Mouse (Mus musculus): ENCODE results near the gene Slamf8.

Gene Slamf8

GRCm38 (mm10) chr1:172590385-172590784, at the start of gene Slamf8:
Gene Slamf8 (minus strand): TSS chr1:172590568.
- peak; percentile 24 for DNase-seq (ENCODE audit: low read depth)

GRCm38 (mm10) chr1:172638781-172639180, 48.4 kb upstream of the Slamf8 start:
- no peak for DNase-seq (ENCODE audit: low read depth)

- DNase-seq (ENCODE audit: low read depth), result no peak
Observed at GRCm38 (mm10) chr1:172637801-172638200, 47.4 kb upstream of the Slamf8 start.

- no peak for DNase-seq (ENCODE audit: low read depth)
Observed at GRCm38 (mm10) chr1:172636266-172636665, 45.9 kb upstream of the Slamf8 start.

- no peak for DNase-seq (ENCODE audit: low read depth)
Observed at GRCm38 (mm10) chr1:172635258-172635657, 44.9 kb upstream of the Slamf8 start.

GRCm38 (mm10) chr1:172634136-172634535, 43.8 kb upstream of the Slamf8 start:
- no peak for DNase-seq (ENCODE audit: low read depth)

GRCm38 (mm10) chr1:172632451-172633326, 42.3 kb upstream of the Slamf8 start, which contains the start of gene Dusp23:
Gene Dusp23 (minus strand): TSS chr1:172632962.
- peak; percentile 98 for DNase-seq (ENCODE audit: low read depth)

- no peak for DNase-seq (ENCODE audit: low read depth)
Observed at GRCm38 (mm10) chr1:172631721-172632120, 41.4 kb upstream of the Slamf8 start.

- DNase-seq (ENCODE audit: low read depth), result no peak
Observed at GRCm38 (mm10) chr1:172629831-172630230, 39.5 kb upstream of the Slamf8 start.

- no peak for DNase-seq (ENCODE audit: low read depth)
Observed at GRCm38 (mm10) chr1:172626306-172626705, 35.9 kb upstream of the Slamf8 start.

- no peak for DNase-seq (ENCODE audit: low read depth)
Observed at GRCm38 (mm10) chr1:172624081-172624480, 33.7 kb upstream of the Slamf8 start.

GRCm38 (mm10) chr1:172623599-172623998, 33.2 kb upstream of the Slamf8 start:
- DNase-seq (ENCODE audit: low read depth), result no peak

GRCm38 (mm10) chr1:172619235-172619634, 28.9 kb upstream of the Slamf8 start:
- peak; percentile 15 for DNase-seq (ENCODE audit: low read depth)

- no peak for DNase-seq (ENCODE audit: low read depth)
Observed at GRCm38 (mm10) chr1:172618141-172618540, 27.8 kb upstream of the Slamf8 start.

GRCm38 (mm10) chr1:172617365-172618076, 27.2 kb upstream of the Slamf8 start:
- no peak for DNase-seq (ENCODE audit: low read depth)

GRCm38 (mm10) chr1:172616537-172617300, 26.4 kb upstream of the Slamf8 start:
- DNase-seq (ENCODE audit: low read depth), result no peak

GRCm38 (mm10) chr1:172615412-172615811, 25.0 kb upstream of the Slamf8 start:
- no peak for DNase-seq (ENCODE audit: low read depth)

GRCm38 (mm10) chr1:172614654-172615053, 24.3 kb upstream of the Slamf8 start:
- no peak for DNase-seq (ENCODE audit: low read depth)

GRCm38 (mm10) chr1:172612745-172613144, 22.4 kb upstream of the Slamf8 start:
- DNase-seq (ENCODE audit: low read depth), result peak; percentile 20

GRCm38 (mm10) chr1:172611304-172611703, 20.9 kb upstream of the Slamf8 start:
- no peak for DNase-seq (ENCODE audit: low read depth)

GRCm38 (mm10) chr1:172602326-172602725, 12.0 kb upstream of the Slamf8 start, which contains the start of gene Fcrl6:
Gene Fcrl6 (minus strand): TSS chr1:172602551.
- no peak for DNase-seq (ENCODE audit: low read depth)

GRCm38 (mm10) chr1:172594495-172594894, 4.1 kb upstream of the Slamf8 start:
- DNase-seq (ENCODE audit: low read depth), result peak; percentile 2

Data from fibroblast of lung, adult 2 months (primary cell).